Mouse (Mus musculus): ENCODE results near the gene Clec18a. TPM values are rescaled to one million over a fixed set of nuclear protein-coding genes. Genes with fewer than 3 reads are reported as not detected.
A peak's percentile ranks its signal among the peaks of the same experiment; 100 is the strongest.
"Not testable (repeated sequence)": the region's sequence is repeated elsewhere in the genome, so short reads cannot be mapped to it uniquely, and the experiment has no call there.

Gene Clec18a
- polyA plus RNA-seq, 1 experiment, result not detected

GRCm38 (mm10) chr8:111091706-111092105 is 520 bp downstream of the Clec18a start:
- Histone ChIP-seq H3K4me3 (ENCODE audit: insufficient read depth, poor library complexity, severe bottlenecking) (no peak overlapping the region), H3ac (ENCODE audit: control insufficient read depth, insufficient read length, low read depth) (no peak overlapping the region), H3K36me3 (ENCODE audit: control insufficient read depth, insufficient read depth) (no peaks in the 10 kb centered on the region), H3K79me2 (ENCODE audit: control insufficient read depth, insufficient read depth) (peaks cover 9% of the 10 kb centered on the region), H3K79me3 (ENCODE audit: low read depth) (no peaks in the 10 kb centered on the region), H3K27me3 (ENCODE audit: control insufficient read depth, insufficient read depth, insufficient read length) (no peaks in the 10 kb centered on the region)
- TF ChIP-seq USF1 (IDR thresholded peaks at IDR 0.05; ENCODE audit: low read depth), result no peak
- no peak for TF ChIP-seq CTCF (IDR thresholded peaks at IDR 0.05; ENCODE audit: control insufficient read depth, insufficient read depth, insufficient read length)
- no peak for TF ChIP-seq CEBPB (IDR thresholded peaks at IDR 0.05; ENCODE audit: low read depth)
- no peak for TF ChIP-seq MYOD1 (IDR thresholded peaks at IDR 0.05; ENCODE audit: control insufficient read depth, insufficient read length, low read depth)
- no peak for TF ChIP-seq MYOG (IDR thresholded peaks at IDR 0.05; ENCODE audit: control insufficient read depth, extremely low read depth, insufficient read length)
- no peak for TF ChIP-seq FOSL1 (IDR thresholded peaks at IDR 0.05; ENCODE audit: insufficient read depth, low read length, poor library complexity, severe bottlenecking)
- TF ChIP-seq MAX (IDR thresholded peaks at IDR 0.05), result no peak

- no peaks in the 10 kb centered on the region for H3K79me3 ChIP-seq (ENCODE audit: low read depth)
- H3K4me3 ChIP-seq (ENCODE audit: insufficient read depth, poor library complexity, severe bottlenecking), result no peak overlapping the region
- H3K79me2 ChIP-seq (ENCODE audit: control insufficient read depth, insufficient read depth), result no peaks in the 10 kb centered on the region
- TF ChIP-seq CTCF (IDR thresholded peaks at IDR 0.05; ENCODE audit: control insufficient read depth, insufficient read depth, insufficient read length) (peak; percentile 65), MYOD1 (IDR thresholded peaks at IDR 0.05; ENCODE audit: control insufficient read depth, insufficient read length, low read depth) (no peak)
- no peaks in the 10 kb centered on the region for H3K27me3 ChIP-seq (ENCODE audit: control insufficient read depth, insufficient read depth, insufficient read length)
- no peak overlapping the region for H3ac ChIP-seq (ENCODE audit: control insufficient read depth, insufficient read length, low read depth)
- no peaks in the 10 kb centered on the region for H3K36me3 ChIP-seq (ENCODE audit: control insufficient read depth, insufficient read depth)
These were observed 2.1 kb downstream of the Clec18a start for GRCm38 (mm10) chr8:111090126-111090525.

- H3K79me3 ChIP-seq (ENCODE audit: low read depth); H3K4me3 ChIP-seq (ENCODE audit: insufficient read depth, poor library complexity, severe bottlenecking); H3K27me3 ChIP-seq (ENCODE audit: control insufficient read depth, insufficient read depth, insufficient read length); H3ac ChIP-seq (ENCODE audit: control insufficient read depth, insufficient read length, low read depth); H3K36me3 ChIP-seq (ENCODE audit: control insufficient read depth, insufficient read depth); H3K79me2 ChIP-seq (ENCODE audit: control insufficient read depth, insufficient read depth): not testable (repeated sequence)
These were observed 8.3 kb downstream of the Clec18a start for GRCm38 (mm10) chr8:111083936-111084335.

- Histone ChIP-seq H3K79me2 (ENCODE audit: control insufficient read depth, insufficient read depth) (no peaks in the 10 kb centered on the region), H3ac (ENCODE audit: control insufficient read depth, insufficient read length, low read depth) (no peak overlapping the region), H3K4me3 (ENCODE audit: insufficient read depth, poor library complexity, severe bottlenecking) (no peak overlapping the region), H3K27me3 (ENCODE audit: control insufficient read depth, insufficient read depth, insufficient read length) (no peaks in the 10 kb centered on the region), H3K79me3 (ENCODE audit: low read depth) (no peaks in the 10 kb centered on the region), H3K36me3 (ENCODE audit: control insufficient read depth, insufficient read depth) (no peaks in the 10 kb centered on the region)
- no peak for TF ChIP-seq CTCF (IDR thresholded peaks at IDR 0.05; ENCODE audit: control insufficient read depth, insufficient read depth, insufficient read length)
- no peak for TF ChIP-seq CEBPB (IDR thresholded peaks at IDR 0.05; ENCODE audit: low read depth)
- no peak for TF ChIP-seq FOSL1 (IDR thresholded peaks at IDR 0.05; ENCODE audit: insufficient read depth, low read length, poor library complexity, severe bottlenecking)
- no peak for TF ChIP-seq USF1 (IDR thresholded peaks at IDR 0.05; ENCODE audit: low read depth)
- TF ChIP-seq MAX (IDR thresholded peaks at IDR 0.05), result no peak
These were observed 10.5 kb downstream of the Clec18a start for GRCm38 (mm10) chr8:111081580-111082258.

- H3K4me3 ChIP-seq (ENCODE audit: insufficient read depth, poor library complexity, severe bottlenecking), result no peak overlapping the region
- no peaks in the 10 kb centered on the region for H3K36me3 ChIP-seq (ENCODE audit: control insufficient read depth, insufficient read depth)
- no peak overlapping the region for H3ac ChIP-seq (ENCODE audit: control insufficient read depth, insufficient read length, low read depth)
- no peaks in the 10 kb centered on the region for H3K79me2 ChIP-seq (ENCODE audit: control insufficient read depth, insufficient read depth)
- no peaks in the 10 kb centered on the region for H3K79me3 ChIP-seq (ENCODE audit: low read depth)
- TF ChIP-seq USF1 (IDR thresholded peaks at IDR 0.05; ENCODE audit: low read depth) (no peak), CTCF (IDR thresholded peaks at IDR 0.05; ENCODE audit: control insufficient read depth, insufficient read depth, insufficient read length) (peak; percentile 7)
- H3K27me3 ChIP-seq (ENCODE audit: control insufficient read depth, insufficient read depth, insufficient read length), result peaks cover 8% of the 10 kb centered on the region
These were observed 12.4 kb downstream of the Clec18a start for GRCm38 (mm10) chr8:111079861-111080271.

- Histone ChIP-seq H3K36me3 (ENCODE audit: control insufficient read depth, insufficient read depth) (no peaks in the 10 kb centered on the region), H3ac (ENCODE audit: control insufficient read depth, insufficient read length, low read depth) (no peak overlapping the region)
- no peak for TF ChIP-seq MAX (IDR thresholded peaks at IDR 0.05)
These were observed 12.8 kb downstream of the Clec18a start for GRCm38 (mm10) chr8:111079461-111079860.

GRCm38 (mm10) chr8:111075926-111076325 is 16.3 kb downstream of the Clec18a start:
- Histone ChIP-seq H3K79me2 (ENCODE audit: control insufficient read depth, insufficient read depth) (no peaks in the 10 kb centered on the region), H3K79me3 (ENCODE audit: low read depth) (no peaks in the 10 kb centered on the region), H3K36me3 (ENCODE audit: control insufficient read depth, insufficient read depth) (no peaks in the 10 kb centered on the region), H3K4me3 (ENCODE audit: insufficient read depth, poor library complexity, severe bottlenecking) (no peak overlapping the region), H3ac (ENCODE audit: control insufficient read depth, insufficient read length, low read depth) (no peak overlapping the region), H3K27me3 (ENCODE audit: control insufficient read depth, insufficient read depth, insufficient read length) (peaks cover 14% of the 10 kb centered on the region)
- TF ChIP-seq CTCF (IDR thresholded peaks at IDR 0.05; ENCODE audit: control insufficient read depth, insufficient read depth, insufficient read length), result no peak
- no peak for TF ChIP-seq FOSL1 (IDR thresholded peaks at IDR 0.05; ENCODE audit: insufficient read depth, low read length, poor library complexity, severe bottlenecking)
- TF ChIP-seq MAX (IDR thresholded peaks at IDR 0.05), result no peak
- no peak for TF ChIP-seq MYOG (IDR thresholded peaks at IDR 0.05; ENCODE audit: control insufficient read depth, extremely low read depth, insufficient read length)
- TF ChIP-seq MYOD1 (IDR thresholded peaks at IDR 0.05; ENCODE audit: control insufficient read depth, insufficient read length, low read depth), result no peak
- no peak for TF ChIP-seq CEBPB (IDR thresholded peaks at IDR 0.05; ENCODE audit: low read depth)
- TF ChIP-seq USF1 (IDR thresholded peaks at IDR 0.05; ENCODE audit: low read depth), result no peak

More at GRCm38 (mm10) chr8:111079461-111079860, 12.8 kb downstream of the Clec18a start:
- H3K79me2 ChIP-seq (ENCODE audit: control insufficient read depth, insufficient read depth), result no peaks in the 10 kb centered on the region
- peaks cover 9% of the 10 kb centered on the region for H3K27me3 ChIP-seq (ENCODE audit: control insufficient read depth, insufficient read depth, insufficient read length)
- no peaks in the 10 kb centered on the region for H3K79me3 ChIP-seq (ENCODE audit: low read depth)
- H3K4me3 ChIP-seq (ENCODE audit: insufficient read depth, poor library complexity, severe bottlenecking), result no peak overlapping the region

GRCm38 (mm10) chr8:111068660-111069059 is 23.6 kb downstream of the Clec18a start:
- not testable (repeated sequence) for H3K79me2 ChIP-seq (ENCODE audit: control insufficient read depth, insufficient read depth); H3K4me3 ChIP-seq (ENCODE audit: insufficient read depth, poor library complexity, severe bottlenecking); H3K36me3 ChIP-seq (ENCODE audit: control insufficient read depth, insufficient read depth)

More at GRCm38 (mm10) chr8:111068660-111069059, 23.6 kb downstream of the Clec18a start:
- not testable (repeated sequence) for H3K79me3 ChIP-seq (ENCODE audit: low read depth); H3ac ChIP-seq (ENCODE audit: control insufficient read depth, insufficient read length, low read depth); H3K27me3 ChIP-seq (ENCODE audit: control insufficient read depth, insufficient read depth, insufficient read length)
